Mouse (Mus musculus): ENCODE results near the gene Cytip.
"Not testable (repeated sequence)": the region's sequence is repeated elsewhere in the genome, so short reads cannot be mapped to it uniquely, and the experiment has no call there.

Gene Cytip

GRCm38 (mm10) chr2:58132597-58132996 lies 62.7 kb downstream of the Cytip start:
- no peak for DNase-seq (ENCODE audit: inconsistent age in 2 of 2, low spot score in 1 of 2)

GRCm38 (mm10) chr2:58129903-58130302 lies 65.4 kb downstream of the Cytip start:
- DNase-seq (ENCODE audit: inconsistent age in 2 of 2, low spot score in 1 of 2) = no peak

- no peak for DNase-seq (ENCODE audit: inconsistent age in 2 of 2, low spot score in 1 of 2)
These were observed 84.2 kb downstream of the Cytip start for GRCm38 (mm10) chr2:58111105-58111504.

- DNase-seq (ENCODE audit: inconsistent age in 2 of 2, low spot score in 1 of 2) = not testable (repeated sequence)
These were observed 87.4 kb downstream of the Cytip start for GRCm38 (mm10) chr2:58107887-58108286.

- no peak for DNase-seq (ENCODE audit: inconsistent age in 2 of 2, low spot score in 1 of 2)
These were observed 88.3 kb downstream of the Cytip start for GRCm38 (mm10) chr2:58107046-58107445.

- DNase-seq (ENCODE audit: inconsistent age in 2 of 2, low spot score in 1 of 2) = no peak
These were observed 100.5 kb downstream of the Cytip start for GRCm38 (mm10) chr2:58094818-58095217.

- no peak for DNase-seq (ENCODE audit: inconsistent age in 2 of 2, low spot score in 1 of 2)
These were observed 108.9 kb downstream of the Cytip start for GRCm38 (mm10) chr2:58086420-58086819.

- DNase-seq (ENCODE audit: inconsistent age in 2 of 2, low spot score in 1 of 2) = peak in 1 of 2 experiments; percentile 71
These were observed 115.5 kb downstream of the Cytip start for GRCm38 (mm10) chr2:58079849-58080248.
